Mouse (Mus musculus): ENCODE measurements around the gene Chtf18. TPM values are rescaled to one million over a fixed set of nuclear protein-coding genes. Genes with fewer than 3 reads are reported as not detected.

Gene Chtf18
- total RNA-seq, 2 experiments from 2014 or later: 3.2 to 4.3 TPM

DNA sequence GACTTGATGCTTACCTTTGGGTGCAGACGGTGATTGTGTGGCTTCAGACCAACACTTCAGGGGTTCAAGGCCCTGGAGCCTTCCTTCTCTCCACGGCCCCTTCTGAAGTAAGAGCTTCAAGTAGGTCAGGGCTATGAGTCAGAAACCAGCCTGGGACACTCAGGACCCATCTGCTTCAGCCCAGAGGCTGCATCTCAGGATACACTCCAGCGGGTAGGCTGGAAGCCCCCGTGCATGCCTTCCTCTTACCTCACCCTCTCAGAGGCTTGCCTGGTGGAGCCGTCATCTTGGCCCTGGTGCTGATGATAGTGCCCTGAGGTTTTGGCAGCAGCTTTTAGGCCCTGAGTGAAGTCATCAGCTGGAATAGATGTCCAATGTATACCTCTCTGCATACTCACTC lies 8.0 kb upstream of the Chtf18 start:
- no peak for DNase-seq

DNA sequence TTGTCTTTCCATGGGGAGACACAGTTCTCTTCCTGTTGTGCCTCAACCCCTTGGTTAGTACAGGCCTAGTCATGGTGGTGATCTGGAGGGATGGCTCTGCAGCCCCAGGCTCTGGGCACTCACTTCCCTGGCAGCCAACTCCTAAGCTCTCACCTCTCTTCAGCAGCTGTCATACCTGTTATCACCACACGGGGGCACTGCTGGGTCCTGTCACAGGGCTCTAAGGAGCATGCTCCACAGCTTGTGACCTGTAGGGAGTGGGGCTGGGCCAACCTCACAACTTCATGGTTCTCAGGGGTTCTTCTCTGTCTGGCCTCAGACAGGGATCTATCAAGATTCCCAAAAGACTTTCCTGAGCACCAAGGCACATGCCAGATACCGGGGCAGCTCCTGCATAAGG lies 4.9 kb upstream of the Chtf18 start:
- DNase-seq: peak; percentile 85

DNA sequence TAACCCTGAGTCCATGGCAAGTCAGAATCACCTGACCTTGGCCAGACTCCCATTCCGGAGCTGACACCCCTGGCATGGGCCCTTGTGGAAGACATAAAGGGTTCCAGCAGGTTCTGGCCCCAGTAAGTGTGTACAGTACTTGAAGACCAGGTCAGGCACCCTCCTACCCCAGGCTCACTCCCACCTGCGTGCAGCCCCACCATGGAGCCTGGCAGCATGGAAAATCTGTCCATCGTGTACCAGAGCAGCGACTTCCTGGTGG lies 721 bp upstream of the Chtf18 start:
- DNase-seq: peak; percentile 33

GRCm38 (mm10) chr17:25725264-25725663 lies 2.0 kb downstream of the Chtf18 start:
- DNase-seq: no peak

GRCm38 (mm10) chr17:25723919-25724318 lies 3.3 kb downstream of the Chtf18 start:
- DNase-seq: no peak

- no peak for DNase-seq
Observed at GRCm38 (mm10) chr17:25723470-25723869, 3.7 kb downstream of the Chtf18 start.

DNA sequence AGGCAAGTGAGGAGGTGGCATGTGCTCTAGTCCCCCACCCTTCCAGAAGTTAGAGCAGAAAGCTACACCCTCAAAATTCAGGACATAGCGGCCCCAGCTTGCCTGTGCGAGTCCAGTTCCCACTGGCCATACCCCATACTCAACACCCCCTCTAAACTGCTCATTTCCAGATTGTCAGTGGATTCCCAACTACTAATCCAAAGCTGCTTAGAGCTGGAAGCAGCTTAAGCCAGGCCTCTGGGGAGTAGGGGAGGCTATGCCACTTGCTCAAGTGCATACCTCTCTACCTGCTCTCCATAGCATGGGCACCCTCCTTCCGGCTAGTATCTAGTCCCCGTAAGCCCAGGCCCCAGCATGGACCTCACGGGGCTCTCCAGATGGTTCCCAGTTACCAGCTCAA lies 5.7 kb downstream of the Chtf18 start:
- no peak for DNase-seq

DNA sequence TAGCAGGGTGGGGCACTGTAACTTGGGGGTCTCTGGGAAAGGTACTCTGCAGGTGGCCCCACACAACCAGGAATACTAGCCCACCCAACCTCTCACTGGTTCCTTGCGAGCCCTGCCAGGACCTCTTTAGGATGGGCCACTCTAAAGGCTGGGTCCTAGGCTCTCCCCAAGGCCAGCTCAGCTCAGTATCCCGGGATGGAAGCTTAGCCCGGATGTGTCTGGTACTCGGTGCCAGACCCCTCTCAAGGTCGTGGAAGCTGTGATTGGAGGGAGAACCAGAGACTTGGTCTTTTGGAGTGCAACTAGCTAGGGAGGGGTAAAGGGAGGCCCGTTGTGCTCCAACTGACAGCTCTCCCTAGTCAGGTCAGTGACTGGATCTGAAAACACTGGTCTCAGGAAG lies 9.5 kb downstream of the Chtf18 start:
- DNase-seq: no peak

DNA sequence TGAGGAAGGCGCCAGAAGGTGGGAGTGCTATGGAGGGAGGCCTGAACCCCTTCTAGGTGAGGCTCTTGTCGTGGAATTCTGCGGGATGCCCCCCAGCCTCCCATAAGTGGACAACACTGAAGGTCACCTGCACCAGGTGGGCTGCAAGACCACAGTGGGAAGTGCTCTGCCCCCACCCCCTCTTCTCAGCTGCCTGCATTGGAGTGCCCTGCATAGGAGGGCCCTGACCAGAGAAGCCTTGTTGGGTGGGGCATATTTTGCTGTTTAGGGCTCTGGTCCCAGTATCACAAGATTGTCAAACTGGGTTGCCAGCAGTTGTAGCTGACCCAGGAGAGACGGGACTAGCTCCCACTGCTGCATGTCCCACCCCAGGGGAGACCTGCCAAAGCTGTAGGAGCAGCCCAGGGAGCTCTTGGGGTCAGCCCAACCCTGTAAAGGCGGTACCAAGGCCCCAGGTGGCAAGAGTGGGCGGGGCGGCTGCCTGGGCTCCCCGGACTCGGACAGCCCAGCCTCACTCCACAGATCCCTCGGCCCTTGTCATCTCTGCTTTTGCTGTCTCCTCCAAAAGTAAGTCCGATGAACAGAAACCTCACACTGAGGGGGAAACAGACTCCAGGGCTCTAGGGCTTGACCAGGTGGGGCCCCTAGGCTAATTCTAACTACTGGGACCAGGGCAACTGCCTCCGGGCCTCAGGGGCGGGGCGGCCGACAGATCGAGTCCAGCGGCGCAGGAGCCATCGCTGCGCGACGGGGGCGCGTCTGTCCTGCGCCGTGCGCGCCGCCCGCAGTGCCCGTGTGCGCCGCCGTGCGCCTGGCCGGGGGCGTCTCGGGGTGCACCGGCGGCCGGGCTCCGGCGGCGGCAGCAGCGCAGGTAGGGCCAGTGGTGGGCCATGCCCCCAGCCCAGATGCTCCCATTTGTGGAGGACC lies 10.2 kb downstream of the Chtf18 start, which contains the start of gene Gng13:
Gng13 (plus strand) TSS at position 461 of the 927 bp plus-strand sequence.
- DNase-seq: no peak

DNA sequence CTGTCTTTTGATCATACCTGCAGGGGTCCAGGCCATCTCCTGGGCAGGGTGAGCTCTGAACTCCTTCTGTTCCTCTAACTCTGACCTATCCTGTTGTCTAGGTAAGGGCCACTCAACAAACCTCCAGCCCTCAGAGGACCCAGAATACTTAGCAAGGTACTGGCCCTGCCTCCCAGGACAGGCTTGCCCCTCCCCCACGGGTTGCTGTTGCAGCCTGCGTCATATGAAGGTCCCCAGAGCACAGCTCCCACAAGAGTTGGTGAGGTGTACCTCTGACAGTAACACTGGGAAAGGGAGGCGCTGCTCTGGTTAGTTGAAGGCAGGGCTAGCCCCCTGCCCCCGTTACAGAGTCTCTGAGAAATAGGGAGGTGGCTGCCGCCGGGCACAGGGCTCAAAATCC lies 11.1 kb downstream of the Chtf18 start:
- DNase-seq: no peak

DNA sequence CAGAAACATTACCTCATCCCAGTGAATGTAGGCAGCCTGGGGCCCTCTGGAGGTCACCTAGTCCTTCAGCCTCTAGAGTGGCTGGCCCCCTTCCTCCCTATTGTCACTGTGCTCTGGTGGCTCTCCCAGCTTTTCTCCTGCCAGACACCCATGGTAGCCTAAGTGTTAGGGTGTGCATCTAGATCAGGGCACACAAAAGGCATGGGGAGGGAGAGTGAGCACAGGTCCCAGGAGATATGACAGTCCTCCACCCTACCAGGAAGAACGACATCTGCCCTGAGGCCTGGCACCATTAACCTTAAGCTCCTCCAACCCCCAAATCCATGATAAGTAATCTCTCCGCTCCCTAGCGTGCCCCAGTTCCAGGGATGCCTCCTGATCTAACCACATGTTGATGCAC lies 11.6 kb downstream of the Chtf18 start:
- no peak for DNase-seq

- no peak for DNase-seq
Observed at GRCm38 (mm10) chr17:25711136-25711535, 16.1 kb downstream of the Chtf18 start.

DNA sequence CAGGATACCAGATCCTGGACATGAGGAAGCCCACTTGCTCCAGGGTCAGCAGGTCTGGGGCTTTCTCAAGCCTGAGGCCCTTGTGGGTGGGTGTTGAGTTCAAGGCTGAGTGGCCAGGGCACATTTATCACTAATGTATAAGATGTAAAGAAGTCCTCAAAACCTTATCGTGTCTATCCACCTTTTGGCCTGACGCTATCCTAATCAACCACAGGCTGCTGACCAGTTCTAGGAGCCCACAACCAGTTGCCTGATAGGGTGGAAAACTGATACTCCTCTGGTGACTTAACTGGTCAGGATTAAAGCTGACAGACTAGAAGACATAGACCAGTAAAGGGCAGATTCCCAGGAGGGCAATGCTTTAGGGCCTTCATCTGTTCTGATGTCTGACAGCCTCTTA lies 17.2 kb downstream of the Chtf18 start:
- no peak for DNase-seq

DNA sequence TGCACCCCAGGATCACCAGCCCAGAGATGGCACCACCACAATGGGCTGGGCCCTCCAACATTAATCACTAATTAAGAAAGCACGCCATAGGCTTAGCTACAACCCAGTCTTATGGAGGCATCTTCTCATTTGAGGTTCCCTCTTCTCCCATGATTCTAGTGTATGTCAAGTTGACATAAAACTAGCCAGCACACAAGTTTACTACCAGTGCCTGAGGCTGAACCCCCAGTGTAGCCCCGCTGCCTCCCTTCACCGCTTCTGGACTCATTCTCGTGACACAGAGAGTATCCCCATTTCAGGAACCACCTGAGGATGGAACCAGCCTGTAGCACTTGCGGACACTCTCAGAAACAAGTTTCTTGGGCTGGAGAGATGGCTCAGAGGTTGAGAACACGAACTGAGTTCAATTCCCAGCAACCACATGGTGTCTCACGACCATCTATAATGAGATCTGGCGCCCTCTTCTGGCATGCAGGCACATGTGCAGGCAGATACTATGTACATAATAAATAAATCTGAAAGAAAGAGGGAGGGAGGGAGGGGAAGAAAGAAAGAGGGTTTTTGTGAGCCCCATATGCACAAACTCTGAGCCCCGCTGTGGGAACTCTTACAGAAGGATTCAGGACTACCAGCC lies 26.2 kb downstream of the Chtf18 start:
- no peak for DNase-seq

GRCm38 (mm10) chr17:25698446-25698845 lies 28.8 kb downstream of the Chtf18 start:
- DNase-seq: peak; percentile 76

DNA sequence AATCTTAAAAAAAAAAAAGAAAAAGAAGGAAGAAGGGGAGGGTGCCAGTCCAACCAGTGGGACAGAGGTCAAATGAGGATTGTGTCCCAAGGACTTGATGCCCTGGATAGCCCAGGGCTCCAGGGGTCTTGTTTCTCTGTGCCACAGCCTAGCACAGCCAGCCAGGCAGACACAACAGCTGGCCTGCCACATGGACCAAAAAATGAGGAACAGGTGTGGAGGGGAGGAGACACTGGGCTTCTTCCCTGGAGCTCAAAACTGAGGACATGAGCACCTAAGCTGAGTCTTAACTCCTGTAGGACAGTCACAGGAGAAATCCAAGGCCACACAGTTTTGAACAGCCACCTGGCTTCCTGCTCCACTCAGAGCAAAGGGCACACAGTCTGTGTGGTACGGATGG lies 31.0 kb downstream of the Chtf18 start:
- DNase-seq: no peak

DNA sequence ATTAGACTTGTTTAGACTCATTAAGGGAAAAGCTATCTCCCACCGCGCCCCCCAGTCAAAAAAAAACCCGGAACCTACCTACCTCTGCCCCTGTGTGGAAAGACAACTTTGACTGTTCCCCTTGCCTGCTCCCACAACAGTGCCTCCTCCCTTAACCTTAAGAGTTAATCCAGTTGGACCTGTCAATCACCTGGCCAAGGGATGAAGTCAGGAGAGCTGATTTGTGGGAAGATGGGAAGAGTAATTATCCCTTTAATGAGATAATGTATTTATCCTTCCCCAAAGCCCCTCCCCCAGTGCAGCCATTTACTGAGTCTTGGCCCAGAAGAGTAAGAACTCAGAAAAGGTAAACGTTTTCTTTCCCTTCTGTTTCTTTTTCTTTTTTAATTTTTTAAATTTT lies 38.3 kb downstream of the Chtf18 start:
- DNase-seq: no peak

- DNase-seq: no peak
Observed at GRCm38 (mm10) chr17:25686323-25686722, 40.9 kb downstream of the Chtf18 start.

GRCm38 (mm10) chr17:25681636-25682035 lies 45.6 kb downstream of the Chtf18 start:
- DNase-seq: no peak

DNA sequence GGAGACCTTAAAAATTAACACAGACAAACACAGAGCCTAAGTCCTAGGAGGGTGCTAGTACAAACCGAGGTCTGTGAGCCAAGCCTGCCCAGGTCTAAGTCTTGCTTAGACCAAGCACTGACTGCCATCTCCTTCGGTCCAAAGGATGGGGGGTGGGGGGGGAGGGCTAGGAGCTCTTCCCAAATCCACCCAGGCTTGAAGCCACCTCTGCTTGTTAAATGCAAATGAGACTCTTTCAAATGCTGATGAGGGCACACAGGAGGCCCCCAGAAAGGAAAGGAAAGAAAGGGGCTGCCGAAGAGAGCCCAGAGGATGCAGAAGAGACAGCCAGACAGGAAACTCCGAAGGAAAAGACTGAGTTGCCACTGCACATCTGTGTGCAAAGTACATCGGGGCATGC lies 47.4 kb downstream of the Chtf18 start:
- DNase-seq: no peak

GRCm38 (mm10) chr17:25677969-25678368 lies 49.2 kb downstream of the Chtf18 start:
- no peak for DNase-seq

DNA sequence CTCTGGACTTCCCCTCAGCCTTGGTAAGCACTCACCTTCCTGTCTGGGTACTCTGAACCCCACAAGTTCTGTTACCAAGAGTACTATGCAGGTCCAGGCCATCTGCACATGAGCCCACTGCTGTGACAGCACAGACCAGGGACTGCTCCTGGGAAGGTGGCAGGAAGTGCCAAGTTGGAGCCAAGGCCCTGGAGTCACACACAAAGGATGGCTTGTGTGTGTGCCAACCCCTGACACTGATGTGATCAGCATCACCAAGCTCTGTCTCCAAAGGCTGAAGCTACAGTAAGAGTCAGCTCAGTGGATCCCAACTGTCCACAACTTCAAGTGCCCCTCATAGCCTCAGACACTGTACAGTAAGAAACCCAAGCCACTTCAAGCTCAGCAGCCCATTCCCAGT lies 54.2 kb downstream of the Chtf18 start:
- no peak for DNase-seq

Measured in gastrocnemius, postnatal 10 days (tissue).